Mouse (Mus musculus) liver, embryonic 15.5 days (tissue): Measurements from ENCODE around the gene Cnr1. TPM values are rescaled to one million over a fixed set of nuclear protein-coding genes. Genes with fewer than 3 reads are reported as not detected.
A peak's percentile ranks its signal among the peaks of the same experiment; 100 is the strongest.

Experiments
- ATAC-seq: fragments of 200-750 bp; cut with Nextera tagmentation; 2 replicates; pipeline ENCODE4 v1.8.0; 2017; ENCODE audit warnings: moderate number of reproducible peaks, mild to moderate bottlenecking, moderate library complexity; ENCODE audit not compliant: insufficient read depth
- H3K27ac ChIP-seq: fragments of 300-500 bp; sonication (generic); replicated peaks from 2 replicates; pipeline ENCODE4 v1.5.1; 2015; ENCODE audit warnings: mild to moderate bottlenecking, inconsistent platforms
- H3K27me3 ChIP-seq: fragments of 300-500 bp; sonication (generic); 2 replicates; pipeline ENCODE4 v1.6.1; 2015; ENCODE audit warnings: mild to moderate bottlenecking, inconsistent platforms
- H3K36me3 ChIP-seq: fragments of 300-500 bp; sonication (generic); replicated peaks from 2 replicates; pipeline ENCODE4 v1.6.1; 2015; ENCODE audit warnings: moderate library complexity, mild to moderate bottlenecking, inconsistent platforms
- H3K4me1 ChIP-seq: fragments of 300-500 bp; sonication (generic); replicated peaks from 2 replicates; pipeline ENCODE4 v1.6.1; 2015; ENCODE audit warnings: inconsistent platforms
- H3K4me2 ChIP-seq: fragments of 300-500 bp; sonication (generic); 2 replicates; pipeline ENCODE4 v1.6.1; 2015; ENCODE audit warnings: moderate library complexity, mild to moderate bottlenecking, inconsistent platforms
- H3K4me3 ChIP-seq: fragments of 300-500 bp; sonication (generic); replicated peaks from 2 replicates; pipeline ENCODE4 v1.5.1; 2015; ENCODE audit warnings: mild to moderate bottlenecking, inconsistent platforms
- H3K9ac ChIP-seq: fragments of 300-500 bp; sonication (generic); 2 replicates; pipeline ENCODE4 v1.6.1; 2015; ENCODE audit warnings: moderate library complexity, mild to moderate bottlenecking, inconsistent platforms
- H3K9me3 ChIP-seq: fragments of 300-500 bp; sonication (generic); replicated peaks from 2 replicates; pipeline ENCODE4 v1.6.1; 2016; ENCODE audit warnings: inconsistent platforms
- WGBS: fragments of 180-500 bp; shearing (Covaris S2); methylation state at CpG from one replicate; pipeline ENCODE4 v1.1.7; 2015; ENCODE audit warnings: mixed read lengths; ENCODE audit not compliant: insufficient replicate concordance; 5-methylcytosine and 5-hydroxymethylcytosine counted together
- polyA plus RNA-seq: library from polyadenylated mRNA; unstranded; fragments of >200 nt; fragmentation: Nextera tagmentation; extraction: Ambion mirVana; gene quantifications from 2 replicates; pipeline ENCODE4 v1.2.1, GENCODE M21; 2015

Gene Cnr1
- polyA plus RNA-seq = 0.06 and 0.09 TPM in 2 replicates

- H3K4me1 ChIP-seq = no peaks in the 10 kb centered on the region
- H3K36me3 ChIP-seq = no peaks in the 10 kb centered on the region
- peak; percentile 79 for ATAC-seq
- H3K27me3 ChIP-seq = peaks cover 67% of the 10 kb centered on the region
- H3K27ac ChIP-seq = no peak within 1 kb of the TSS
- under 1% methylated on average over 62 of the region's 77 CpGs for WGBS
- no peaks in the 10 kb centered on the region for H3K9me3 ChIP-seq
- H3K4me2 ChIP-seq = peak within 1 kb of the TSS; percentile 68
- H3K4me3 ChIP-seq = peak within 1 kb of the TSS; percentile 45
- H3K9ac ChIP-seq = peak within 1 kb of the TSS; percentile 11; the same call in 1 of the 2 replicates
Observed at GRCm38 (mm10) chr4:33924234-33924888, at the start of gene Cnr1. Gene Cnr1, plus strand, starts transcription at chr4:33924593.

- H3K4me1 ChIP-seq = no peaks in the 10 kb centered on the region
- no peak overlapping the region for H3K4me3 ChIP-seq
- WGBS = 69% methylated on average over 3 of the region's 3 CpGs
- H3K36me3 ChIP-seq = no peaks in the 10 kb centered on the region
- ATAC-seq = no peak
- H3K27me3 ChIP-seq = no peaks in the 10 kb centered on the region
- H3K4me2 ChIP-seq = no peak overlapping the region
- no peaks in the 10 kb centered on the region for H3K9me3 ChIP-seq
- no peak overlapping the region for H3K27ac ChIP-seq
- no peak overlapping the region for H3K9ac ChIP-seq
Observed at GRCm38 (mm10) chr4:33879944-33880343, 44.4 kb upstream of the Cnr1 start.

GRCm38 (mm10) chr4:33886026-33886425, 38.4 kb upstream of the Cnr1 start:
- no peaks in the 10 kb centered on the region for H3K27me3 ChIP-seq
- 46% methylated on average over 3 of the region's 3 CpGs for WGBS
- ATAC-seq = no peak
- no peaks in the 10 kb centered on the region for H3K4me1 ChIP-seq
- no peak overlapping the region for H3K4me3 ChIP-seq
- no peak overlapping the region for H3K9ac ChIP-seq
- no peaks in the 10 kb centered on the region for H3K36me3 ChIP-seq
- no peaks in the 10 kb centered on the region for H3K9me3 ChIP-seq
- no peak overlapping the region for H3K27ac ChIP-seq
- no peak overlapping the region for H3K4me2 ChIP-seq

- Histone ChIP-seq H3K36me3 (no peaks in the 10 kb centered on the region), H3K27ac (no peak overlapping the region), H3K9me3 (no peaks in the 10 kb centered on the region), H3K4me2 (no peak overlapping the region), H3K9ac (no peak overlapping the region), H3K4me3 (no peak overlapping the region), H3K4me1 (no peaks in the 10 kb centered on the region), H3K27me3 (no peaks in the 10 kb centered on the region)
- no peak for ATAC-seq
- 65% methylated on average over 2 of the region's 2 CpGs for WGBS
Observed at GRCm38 (mm10) chr4:33889976-33890375, 34.4 kb upstream of the Cnr1 start.

GRCm38 (mm10) chr4:33892178-33892869, 32.1 kb upstream of the Cnr1 start:
- no peak overlapping the region for H3K9ac ChIP-seq
- H3K27me3 ChIP-seq = no peaks in the 10 kb centered on the region
- no peak overlapping the region for H3K27ac ChIP-seq
- no peak for ATAC-seq
- H3K36me3 ChIP-seq = no peaks in the 10 kb centered on the region
- H3K4me3 ChIP-seq = no peak overlapping the region
- no peak overlapping the region for H3K4me2 ChIP-seq
- no peaks in the 10 kb centered on the region for H3K4me1 ChIP-seq
- no peaks in the 10 kb centered on the region for H3K9me3 ChIP-seq
- 24% methylated on average over 7 of the region's 7 CpGs for WGBS

- WGBS = 67% methylated on average over 7 of the region's 7 CpGs
- H3K27me3 ChIP-seq = no peaks in the 10 kb centered on the region
Observed at GRCm38 (mm10) chr4:33893841-33894240, 30.6 kb upstream of the Cnr1 start.

GRCm38 (mm10) chr4:33895046-33895445, 29.3 kb upstream of the Cnr1 start:
- no peak for ATAC-seq
- Histone ChIP-seq H3K9ac (no peak overlapping the region), H3K9me3 (no peaks in the 10 kb centered on the region), H3K27me3 (no peaks in the 10 kb centered on the region), H3K4me3 (no peak overlapping the region), H3K27ac (no peak overlapping the region), H3K36me3 (no peaks in the 10 kb centered on the region), H3K4me1 (no peaks in the 10 kb centered on the region), H3K4me2 (no peak overlapping the region)
- WGBS = 18% methylated on average over 8 of the region's 8 CpGs

More at GRCm38 (mm10) chr4:33893841-33894240, 30.6 kb upstream of the Cnr1 start:
- Histone ChIP-seq H3K4me3 (no peak overlapping the region), H3K36me3 (no peaks in the 10 kb centered on the region), H3K9me3 (no peaks in the 10 kb centered on the region), H3K4me1 (no peaks in the 10 kb centered on the region), H3K27ac (no peak overlapping the region), H3K9ac (no peak overlapping the region), H3K4me2 (no peak overlapping the region)
- no peak for ATAC-seq

GRCm38 (mm10) chr4:33895491-33895890, 28.9 kb upstream of the Cnr1 start:
- ATAC-seq = no peak
- 72% methylated on average over 2 of the region's 2 CpGs for WGBS
- H3K27ac ChIP-seq = no peak overlapping the region

GRCm38 (mm10) chr4:33901659-33902058, 22.7 kb upstream of the Cnr1 start:
- no peaks in the 10 kb centered on the region for H3K9me3 ChIP-seq
- no peaks in the 10 kb centered on the region for H3K27me3 ChIP-seq
- no peaks in the 10 kb centered on the region for H3K36me3 ChIP-seq
- no peak overlapping the region for H3K4me2 ChIP-seq
- WGBS = 42% methylated on average over 3 of the region's 3 CpGs
- no peak for ATAC-seq
- H3K9ac ChIP-seq = no peak overlapping the region
- H3K27ac ChIP-seq = no peak overlapping the region
- no peak overlapping the region for H3K4me3 ChIP-seq
- no peaks in the 10 kb centered on the region for H3K4me1 ChIP-seq

More at GRCm38 (mm10) chr4:33895491-33895890, 28.9 kb upstream of the Cnr1 start:
- Histone ChIP-seq H3K4me1 (no peaks in the 10 kb centered on the region), H3K27me3 (no peaks in the 10 kb centered on the region), H3K4me2 (no peak overlapping the region), H3K9me3 (no peaks in the 10 kb centered on the region), H3K36me3 (no peaks in the 10 kb centered on the region), H3K4me3 (no peak overlapping the region), H3K9ac (no peak overlapping the region)

- 35% methylated on average over 1 of the region's 1 CpGs for WGBS
- no peaks in the 10 kb centered on the region for H3K9me3 ChIP-seq
- H3K27ac ChIP-seq = no peak overlapping the region
- no peaks in the 10 kb centered on the region for H3K36me3 ChIP-seq
- H3K4me1 ChIP-seq = no peaks in the 10 kb centered on the region
- no peaks in the 10 kb centered on the region for H3K27me3 ChIP-seq
- no peak overlapping the region for H3K4me3 ChIP-seq
- no peak overlapping the region for H3K9ac ChIP-seq
- H3K4me2 ChIP-seq = no peak overlapping the region
- no peak for ATAC-seq
Observed at GRCm38 (mm10) chr4:33903812-33904340, 20.5 kb upstream of the Cnr1 start.

GRCm38 (mm10) chr4:33904826-33905225, 19.6 kb upstream of the Cnr1 start:
- Histone ChIP-seq H3K27ac (no peak overlapping the region), H3K4me3 (no peak overlapping the region), H3K9ac (no peak overlapping the region), H3K4me2 (no peak overlapping the region), H3K9me3 (no peaks in the 10 kb centered on the region), H3K36me3 (no peaks in the 10 kb centered on the region), H3K4me1 (no peaks in the 10 kb centered on the region), H3K27me3 (no peaks in the 10 kb centered on the region)
- WGBS = 39% methylated on average over 4 of the region's 4 CpGs
- no peak for ATAC-seq
